8 mouse cellular contexts compared by ENCODE assay signal in the genomic region with DNA sequence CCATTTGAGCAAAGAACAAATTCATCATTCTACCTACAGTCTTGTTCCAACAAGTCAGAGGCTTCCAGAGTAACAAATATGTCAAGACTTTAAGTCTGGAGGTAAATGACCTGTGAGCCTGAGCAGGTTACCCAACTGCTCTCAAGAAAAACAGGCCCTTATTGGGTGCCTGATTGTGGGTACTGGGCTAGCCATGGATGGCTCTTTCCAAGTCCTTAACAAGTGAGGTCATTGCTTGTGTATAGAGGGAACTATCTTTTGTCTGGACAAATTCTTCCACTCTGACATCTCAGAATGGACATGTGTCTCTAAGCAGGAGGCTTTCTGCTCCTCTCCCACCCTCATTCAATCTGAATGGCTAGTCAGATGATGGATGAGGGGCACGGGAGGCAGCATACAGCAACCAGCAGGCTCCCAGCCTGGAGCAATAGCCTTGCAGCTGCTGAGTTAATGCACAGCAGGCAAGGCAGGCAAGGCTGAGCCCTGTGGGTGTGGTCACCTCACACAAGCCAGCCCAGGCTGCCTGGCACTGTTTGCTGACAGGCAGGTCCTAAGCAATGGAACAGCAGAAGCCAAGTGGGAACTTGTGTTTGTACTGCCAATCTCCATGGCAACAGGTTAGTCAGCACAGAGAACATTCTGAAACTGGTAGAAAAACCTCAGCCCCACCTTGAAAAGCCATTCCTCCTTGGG. TPM values are rescaled to one million over a fixed set of nuclear protein-coding genes. Genes with fewer than 3 reads are reported as not detected.
A peak's percentile ranks its signal among the peaks of the same experiment; 100 is the strongest.
DNase-seq lines count a peak whose midpoint lies in the region; ATAC-seq and TF ChIP-seq lines count a peak whose summit lies in the region.
"Had no signal": no experiment of that assay in that cellular context is flagged by ENCODE, and none has a peak within 500 bp of the region (broad histone marks: within the 10 kb centered on the region; RNA-seq: fewer than 3 reads in every experiment).

No protein-coding gene starts in this region.

- no peak for TF ChIP-seq CTCF in kidney, postnatal 0 days (IDR thresholded peaks at IDR 0.05; ENCODE audit: low read depth)

- H3K27ac ChIP-seq in heart, embryonic 13.5 days (replicated peaks), result peak overlapping the region; percentile 36
- H3K27ac ChIP-seq in kidney, postnatal 0 days, result peak overlapping the region; percentile 20; the same call in 1 of the 2 replicates
- peak overlapping the region; percentile 74 for H3K27ac ChIP-seq in limb, embryonic 14.5 days (replicated peaks; ENCODE audit: low read depth, low read length)
- H3K27ac ChIP-seq: liver, embryonic 14.5 days had no signal

- no peaks in the 10 kb centered on the region for H3K27me3 ChIP-seq in heart, embryonic 13.5 days (replicated peaks)
- no peaks in the 10 kb centered on the region for H3K27me3 ChIP-seq in kidney, postnatal 0 days (ENCODE audit: insufficient read depth, low read length)
- no peaks in the 10 kb centered on the region for H3K27me3 ChIP-seq in limb, embryonic 14.5 days (ENCODE audit: control insufficient read depth, insufficient read depth, low read length)

- H3K4me2 ChIP-seq in heart, embryonic 13.5 days, result no peak overlapping the region
- no peak overlapping the region for H3K4me2 ChIP-seq in kidney, postnatal 0 days (ENCODE audit: low read length)
- H3K4me2 ChIP-seq in limb, embryonic 14.5 days (replicated peaks; ENCODE audit: low read depth, low read length, severe bottlenecking), result no peak overlapping the region

- H3K4me3 ChIP-seq in heart, embryonic 13.5 days, result no peak overlapping the region
- no peak overlapping the region for H3K4me3 ChIP-seq in kidney, postnatal 0 days (replicated peaks; ENCODE audit: low read depth, low read length)
- no peak overlapping the region for H3K4me3 ChIP-seq in limb, embryonic 14.5 days (replicated peaks; ENCODE audit: low read length)

- H3K4me1 ChIP-seq in heart, embryonic 13.5 days, result peaks cover 9% of the 10 kb centered on the region
- H3K4me1 ChIP-seq in kidney, postnatal 0 days (replicated peaks; ENCODE audit: insufficient read depth, low read length), result no peaks in the 10 kb centered on the region
- peaks cover 5% of the 10 kb centered on the region for H3K4me1 ChIP-seq in limb, embryonic 14.5 days (ENCODE audit: control insufficient read depth, insufficient read depth, low read length)

- no peak for TF ChIP-seq POLR2A in limb, embryonic 14.5 days (IDR thresholded peaks at IDR 0.05; ENCODE audit: borderline replicate concordance, extremely low read depth, insufficient read depth, insufficient read length)

- ATAC-seq in heart, embryonic 13.5 days (ENCODE audit: extremely low read depth, insufficient number of reproducible peaks, low FRiP score, low TSS enrichment), result no peak
- ATAC-seq in kidney, postnatal 0 days (replicated peaks; ENCODE audit: low FRiP score, low read depth), result peak; percentile 96
- ATAC-seq in limb, embryonic 14.5 days (ENCODE audit: low FRiP score, low read depth), result peak; percentile 89
- ATAC-seq in monocyte, adult 5-6 weeks (replicated peaks; ENCODE audit: insufficient number of reproducible peaks, low FRiP score, low TSS enrichment, poor library complexity, severe bottlenecking), result peak; percentile 78

- H3K9ac ChIP-seq in heart, embryonic 13.5 days, result no peak overlapping the region
- no peak overlapping the region for H3K9ac ChIP-seq in kidney, postnatal 0 days (ENCODE audit: low read depth, low read length)
- no peak overlapping the region for H3K9ac ChIP-seq in limb, embryonic 14.5 days (ENCODE audit: low read depth, low read length, severe bottlenecking)
- H3K9ac ChIP-seq: liver, embryonic 14.5 days had no signal

- 13% methylated on average over 1 of the region's 1 CpGs for WGBS in heart, embryonic 13.5 days
- 10% methylated on average over 1 of the region's 1 CpGs for WGBS in kidney, postnatal 0 days
- 0% methylated on average over 1 of the region's 1 CpGs for WGBS in limb, embryonic 14.5 days

- H3K9me3 ChIP-seq in heart, embryonic 13.5 days, result no peaks in the 10 kb centered on the region
- H3K9me3 ChIP-seq in kidney, postnatal 0 days (replicated peaks; ENCODE audit: low read length), result no peaks in the 10 kb centered on the region
- H3K9me3 ChIP-seq in limb, embryonic 14.5 days (ENCODE audit: control insufficient read depth, low read length), result no peaks in the 10 kb centered on the region

- no peaks in the 10 kb centered on the region for H3K36me3 ChIP-seq in heart, embryonic 13.5 days
- H3K36me3 ChIP-seq in kidney, postnatal 0 days (ENCODE audit: insufficient read depth, low read length), result no peaks in the 10 kb centered on the region
- H3K36me3 ChIP-seq in limb, embryonic 14.5 days (ENCODE audit: control insufficient read depth, insufficient read depth, low read length), result no peaks in the 10 kb centered on the region

- peak; percentile 69 for DNase-seq in adrenal gland, postnatal 25 days
- DNase-seq in fibroblast of lung, adult 2 months (ENCODE audit: low read depth), result peak; percentile 97
- peak; percentile 58 for DNase-seq in kidney, postnatal 0 days (ENCODE audit: low spot score)
- DNase-seq in limb, embryonic 14.5 days (ENCODE audit: low spot score), result peak; percentile 90
- DNase-seq in thymus, postnatal 14 days, result no peak

RNA-seq across cellular contexts. Expression of a gene that starts 28.1 kb away (rescaled TPM):
- total RNA-seq in adrenal gland, postnatal 25 days (2021), result 28.3 and 29.8 TPM in 2 replicates
- 4.8 and 5.7 TPM in 2 replicates for polyA plus RNA-seq in heart, embryonic 13.5 days (2015; fragmentation: Nextera tagmentation; extraction: Ambion mirVana)
- polyA plus RNA-seq in kidney, postnatal 0 days (2015; fragmentation: Nextera tagmentation; extraction: Ambion mirVana), result 28.0 and 28.1 TPM in 2 replicates
- polyA plus RNA-seq in limb, embryonic 14.5 days (2012; rRNA removed), result 32.8 and 35.9 TPM in 2 replicates
- 19.7 and 21.8 TPM in 2 replicates for polyA plus RNA-seq in limb, embryonic 14.5 days (2014; fragmentation: Nextera tagmentation; extraction: Ambion mirVana)
- total RNA-seq in monocyte, adult 5-6 weeks (2017), result 4.6 to 10.5 TPM (median 7.5 TPM) in 3 replicates

RNA-seq across cellular contexts. Expression of a gene that starts 39.5 kb away (rescaled TPM):
- total RNA-seq in adrenal gland, postnatal 25 days (2021), result 3.7 and 7.4 TPM in 2 replicates
- 25.5 and 26.6 TPM in 2 replicates for polyA plus RNA-seq in heart, embryonic 13.5 days (2015; fragmentation: Nextera tagmentation; extraction: Ambion mirVana)
- 13.8 and 15.5 TPM in 2 replicates for polyA plus RNA-seq in kidney, postnatal 0 days (2015; fragmentation: Nextera tagmentation; extraction: Ambion mirVana)
- polyA plus RNA-seq in limb, embryonic 14.5 days (2012; rRNA removed), result 17.0 and 22.0 TPM in 2 replicates
- polyA plus RNA-seq in limb, embryonic 14.5 days (2014; fragmentation: Nextera tagmentation; extraction: Ambion mirVana), result 20.3 and 21.0 TPM in 2 replicates
- total RNA-seq in monocyte, adult 5-6 weeks (2017), result 2.9 to 4.1 TPM (median 3.4 TPM) in 3 replicates

Comparison
In these comparisons a context has a peak if more than half of its experiments do, and no peak if none do; other contexts are left out.
1. H3K27ac ChIP-seq: peak in every context shown above with its lines; median percentile 74 in limb, embryonic 14.5 days; 36 in heart, embryonic 13.5 days; 20 in kidney, postnatal 0 days.